Mouse (Mus musculus): ENCODE results near the gene Lamtor2.

DNA sequence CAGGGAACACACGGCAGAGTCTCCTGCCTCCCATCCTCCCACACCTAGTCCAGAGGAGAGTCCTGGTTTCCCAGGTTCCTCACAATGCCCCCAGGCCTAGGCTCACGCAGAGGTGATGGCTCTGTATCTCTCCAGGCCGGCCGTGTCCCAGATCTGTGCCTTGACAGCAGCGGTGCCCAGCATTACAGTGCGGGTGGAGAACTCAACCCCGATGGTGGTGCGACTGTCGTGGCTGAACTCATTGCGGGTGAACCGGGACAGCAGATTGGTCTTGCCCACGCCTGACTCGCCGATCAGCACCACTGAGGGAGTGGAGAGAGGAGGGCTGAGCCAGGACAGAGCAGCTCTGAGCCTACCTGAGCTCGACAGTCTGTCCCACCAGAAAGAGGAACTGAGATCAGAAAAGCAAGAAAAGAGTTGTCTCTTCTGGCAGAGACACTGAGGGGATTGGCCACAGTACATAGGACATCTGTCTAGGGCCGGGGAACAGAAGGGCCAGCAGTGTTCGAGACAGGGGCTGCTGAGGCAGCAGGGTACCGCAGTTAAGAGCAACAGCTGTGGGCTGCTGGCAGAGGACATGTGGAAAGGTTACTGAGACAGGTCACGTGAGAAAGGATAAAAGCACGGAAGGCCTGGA, 7.8 kb downstream of the Lamtor2 start:
- TF ChIP-seq CTCF (IDR thresholded peaks at IDR 0.05; ENCODE audit: extremely low read depth, insufficient read depth, low read length) (no peak), POLR2A (IDR thresholded peaks at IDR 0.05; ENCODE audit: extremely low read depth, insufficient read depth, low read length) (no peak)

Data from cortical plate, adult 2 months (tissue).